Mouse (Mus musculus): ENCODE results near the gene Tspan7.

GRCm38 (mm10) chrX:10479031-10479886 is 5.7 kb upstream of the Tspan7 start:
- TF ChIP-seq POLR2A (IDR thresholded peaks at IDR 0.05; ENCODE audit: low read depth, low read length) (no peak), CTCF (IDR thresholded peaks at IDR 0.05; ENCODE audit: extremely low read depth, insufficient read length, insufficient replicate concordance, low read depth, low read length) (no peak)
